Mouse (Mus musculus) CH12.LX (cell line): ENCODE measurements at regions not wholly inside any gene's neighbourhood (a gene's known extent, or its start where the extent isn't known, plus 50 kb on each side); places are given as distances from the start of the nearest gene placed in this dataset.

Experiments
- DNase-seq: peaks from one replicate; pipeline ENCODE4 v3.0.0-alpha.2; 2013; ENCODE audit errors: extremely low read depth
- H3K27ac ChIP-seq: 2 replicates; pipeline ENCODE4 v1.5.1; 2012; ENCODE audit warnings: low read depth, mild to moderate bottlenecking, control low read depth, moderate library complexity; ENCODE audit not compliant: insufficient read depth
- H3K27me3 ChIP-seq: replicated peaks from 2 replicates; pipeline ENCODE3; 2012; ENCODE audit warnings: inconsistent platforms
- H3K36me3 ChIP-seq, 2 experiments: replicated peaks in 1 of 2; 2 replicates each; pipeline versions ENCODE3 to v1.6.1; 2012; ENCODE audit warnings: inconsistent platforms in 1 of 2, low read length in 1 of 2, mild to moderate bottlenecking in 1 of 2, mixed read lengths in 1 of 2, moderate library complexity in 1 of 2; ENCODE audit not compliant: control insufficient read depth in 1 of 2, insufficient read depth in 1 of 2
- H3K4me1 ChIP-seq, 2 experiments: 2 replicates each; pipeline ENCODE4 v1.6.1; 2012; ENCODE audit warnings: inconsistent platforms in 1 of 2, moderate library complexity in 1 of 2; ENCODE audit not compliant: insufficient read depth in 2 of 2, control insufficient read depth in 1 of 2
- H3K4me2 ChIP-seq: 2 replicates; pipeline ENCODE4 v1.6.1; 2012; ENCODE audit warnings: low read depth, mild to moderate bottlenecking, control low read depth; ENCODE audit not compliant: poor library complexity, insufficient read depth, severe bottlenecking
- H3K4me3 ChIP-seq, 3 experiments: fragments of 150-350 bp in 1 of 3; sonication (generic) in 1 of 3; replicated peaks in 1 of 3; 2 replicates each; pipeline versions ENCODE3 to v1.5.1; 2011 to 2012; ENCODE audit warnings: low read depth in 2 of 3, low read length in 2 of 3, mild to moderate bottlenecking in 2 of 3, moderate library complexity in 2 of 3, control low read depth in 1 of 3, improper control_type of control experiment in 1 of 3, inconsistent platforms in 1 of 3, mixed read lengths in 1 of 3; ENCODE audit not compliant: poor library complexity in 1 of 3
- H3K79me2 ChIP-seq: replicated peaks from 2 replicates; pipeline ENCODE4 v1.6.1; 2012; ENCODE audit warnings: mild to moderate bottlenecking, moderate library complexity; ENCODE audit not compliant: control insufficient read depth, poor library complexity, insufficient read depth, severe bottlenecking; ENCODE audit errors: extremely low read depth
- H3K9ac ChIP-seq: 2 replicates; pipeline ENCODE4 v1.6.1; 2012; ENCODE audit warnings: low read depth, mild to moderate bottlenecking, control low read depth, moderate library complexity; ENCODE audit not compliant: insufficient read depth
- H3K9me3 ChIP-seq: replicated peaks from 2 replicates; pipeline ENCODE3; 2012; ENCODE audit warnings: low read length, inconsistent platforms, mixed read lengths
- CHD1 ChIP-seq: IDR thresholded peaks from 2 replicates; pipeline ENCODE4 v1.6.1; 2012; ENCODE audit warnings: low read depth, low read length, improper control_type of control experiment, inconsistent platforms
- ELF1 ChIP-seq: IDR thresholded peaks from 2 replicates; pipeline ENCODE4 v1.6.1; 2014; ENCODE audit warnings: low read depth, mild to moderate bottlenecking, inconsistent platforms, low read length, improper control_type of control experiment
- HCFC1 ChIP-seq: IDR thresholded peaks from 2 replicates; pipeline ENCODE4 v1.6.1; 2012; ENCODE audit warnings: low read depth, mild to moderate bottlenecking, inconsistent platforms, low read length, improper control_type of control experiment
- IRF4 ChIP-seq: IDR thresholded peaks from 2 replicates; pipeline ENCODE4 v1.6.1; 2014; ENCODE audit warnings: low read depth, mild to moderate bottlenecking, inconsistent platforms, low read length, improper control_type of control experiment
- JUN ChIP-seq: IDR thresholded peaks from 2 replicates; pipeline ENCODE4 v1.6.1; 2011; ENCODE audit warnings: low read depth, mild to moderate bottlenecking, low read length, improper control_type of control experiment, moderate library complexity; ENCODE audit not compliant: insufficient read depth
- MEF2A ChIP-seq: IDR thresholded peaks from 2 replicates; pipeline ENCODE4 v1.6.1; 2014; ENCODE audit warnings: low read depth, mild to moderate bottlenecking, inconsistent platforms, low read length, improper control_type of control experiment, borderline replicate concordance
- MXI1 ChIP-seq: IDR thresholded peaks from 2 replicates; pipeline ENCODE4 v1.6.1; 2011; ENCODE audit warnings: mild to moderate bottlenecking, low read depth, low read length, improper control_type of control experiment
- MYC ChIP-seq: IDR thresholded peaks from 2 replicates; pipeline ENCODE4 v1.6.1; 2011; ENCODE audit warnings: low read depth, mild to moderate bottlenecking, improper control_type of control experiment, low read length
- NELFE ChIP-seq: IDR thresholded peaks from 2 replicates; pipeline ENCODE4 v1.6.1; 2011; ENCODE audit warnings: low read depth, low read length, improper control_type of control experiment
- RAD21 ChIP-seq: IDR thresholded peaks from 2 replicates; pipeline ENCODE4 v1.6.1; 2011; ENCODE audit warnings: low read depth, mild to moderate bottlenecking, low read length, improper control_type of control experiment, moderate library complexity
- RCOR1 ChIP-seq: conservative IDR thresholded peaks from 2 replicates; pipeline ENCODE4 v1.6.1; 2012; ENCODE audit warnings: low read depth, mild to moderate bottlenecking, inconsistent platforms, low read length, improper control_type of control experiment
- UBTF ChIP-seq: IDR thresholded peaks from 2 replicates; pipeline ENCODE4 v1.6.1; 2012; ENCODE audit warnings: low read depth, mild to moderate bottlenecking, inconsistent platforms, low read length, improper control_type of control experiment, moderate library complexity
- USF2 ChIP-seq: conservative IDR thresholded peaks from 2 replicates; pipeline ENCODE4 v1.6.1; 2011; ENCODE audit warnings: low read depth, low read length, improper control_type of control experiment
- ZKSCAN1 ChIP-seq: IDR thresholded peaks from 2 replicates; pipeline ENCODE4 v1.6.1; 2012; ENCODE audit warnings: low read depth, inconsistent platforms, low read length, improper control_type of control experiment, borderline replicate concordance
- ZNF384 ChIP-seq: IDR thresholded peaks from 2 replicates; pipeline ENCODE4 v1.6.1; 2012; ENCODE audit warnings: low read depth, low read length, improper control_type of control experiment, inconsistent platforms
- dilution Hi-C: fragments of 300-500 bp; cut with MboI; formaldehyde crosslinking; loops from 2 replicates; pipeline ENCODE4 v1.14.3; 2020; ENCODE audit warnings: low sequenced_read_pairs; ENCODE audit not compliant: extremely low pct_unique_long_range_greater_than_20kb, extremely low pct_ligation_motif_present
- in situ Hi-C: fragments of 300-500 bp; cut with MboI; formaldehyde crosslinking; loops from 3 replicates; pipeline ENCODE4 v1.14.3; 2019; ENCODE audit warnings: low sequenced_read_pairs, low pct_ligation_motif_present, low pct_unique_long_range_greater_than_20kb, mixed read lengths

DNA sequence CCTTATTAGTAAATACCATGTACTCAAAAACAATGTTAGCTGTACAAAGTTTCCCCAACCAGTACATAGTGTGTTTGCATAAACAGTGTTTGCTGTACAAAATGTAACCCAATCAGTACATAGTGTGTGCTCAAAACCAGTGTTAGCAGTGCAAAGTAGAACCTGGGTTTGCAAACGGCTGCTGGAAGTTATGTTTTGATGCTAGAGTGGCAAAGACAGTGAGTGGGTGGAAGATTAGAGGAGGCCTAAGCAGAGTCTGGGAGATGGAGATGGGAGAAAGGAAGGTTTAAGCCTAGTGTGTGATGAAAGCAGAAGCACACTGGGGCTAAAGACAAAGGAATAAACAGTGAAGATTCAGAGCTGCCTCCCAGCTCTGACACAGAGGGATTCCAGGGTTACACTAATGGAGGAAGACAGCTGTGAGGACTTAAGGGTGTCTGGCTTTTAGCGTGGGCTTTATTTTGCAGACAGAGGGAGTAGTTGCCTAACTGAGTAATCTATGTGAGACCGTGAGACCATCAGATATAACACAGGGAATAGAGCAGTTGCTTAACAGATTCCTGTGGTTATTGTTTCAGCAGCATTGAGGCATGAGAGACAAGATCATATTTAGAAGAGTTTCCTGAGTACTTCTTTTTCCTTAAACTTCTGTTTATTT, 396.0 kb downstream of the Rprm start:
- no peak for DNase-seq
- H3K27ac ChIP-seq: no peak overlapping the region
- TF ChIP-seq MXI1: no peak
- no peak for TF ChIP-seq ZKSCAN1
- no peak for TF ChIP-seq ZNF384
- no peak for TF ChIP-seq MYC
- TF ChIP-seq CHD1: no peak
- no peak for TF ChIP-seq NELFE
- TF ChIP-seq HCFC1: no peak
- no peak for TF ChIP-seq IRF4
- no peak for TF ChIP-seq RAD21
- TF ChIP-seq UBTF: no peak
- TF ChIP-seq JUN: no peak
- TF ChIP-seq ELF1: no peak
- no peak for TF ChIP-seq MEF2A
- TF ChIP-seq RCOR1: no peak
- no peaks in the 10 kb centered on the region for H3K79me2 ChIP-seq
- no peaks in the 10 kb centered on the region for H3K4me1 ChIP-seq
- H3K4me3 ChIP-seq: no peak overlapping the region
- H3K27me3 ChIP-seq: no peaks in the 10 kb centered on the region
- no peaks in the 10 kb centered on the region for H3K9me3 ChIP-seq
- H3K9ac ChIP-seq: no peak overlapping the region
- dilution Hi-C loops: no loop called here
- H3K36me3 ChIP-seq: no peaks in the 10 kb centered on the region
- no peak overlapping the region for H3K4me2 ChIP-seq
- in situ Hi-C loops: no loop called here

DNA sequence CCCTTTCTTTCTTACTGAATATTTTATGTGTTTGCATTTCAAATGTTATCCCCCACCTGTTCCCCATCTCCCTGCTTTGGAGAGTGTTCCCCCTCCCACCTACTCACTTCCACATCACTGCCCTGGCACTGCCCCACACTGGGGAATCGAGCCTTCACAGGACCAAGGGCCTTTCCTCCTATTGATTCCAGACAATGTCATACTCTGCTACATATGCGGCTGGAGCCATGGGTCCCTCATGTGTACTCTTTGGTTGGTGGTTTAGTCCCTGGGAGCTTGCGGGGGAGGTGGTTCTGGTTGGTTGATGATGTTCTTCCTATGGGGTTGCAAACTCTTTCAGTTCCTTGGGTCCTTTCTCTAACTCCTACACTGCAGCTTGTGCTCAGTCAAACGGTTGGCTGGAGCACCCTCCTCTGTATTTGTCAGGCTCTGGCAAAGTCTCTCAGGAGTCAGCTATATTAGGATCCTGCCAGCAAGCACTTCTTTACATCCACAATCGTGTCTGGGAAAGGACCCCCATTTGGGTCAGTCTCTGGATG, 393.7 kb downstream of the Rprm start:
- no peaks in the 10 kb centered on the region for H3K9me3 ChIP-seq
- TF ChIP-seq IRF4: no peak
- TF ChIP-seq USF2: no peak
- no peak for TF ChIP-seq UBTF
- TF ChIP-seq, all 38 proteins: peak for 0
- Histone ChIP-seq H3K4me1 (no peaks in the 10 kb centered on the region), H3K4me3 (no peak overlapping the region), H3K27me3 (no peaks in the 10 kb centered on the region), H3K79me2 (no peaks in the 10 kb centered on the region), H3K36me3 (no peaks in the 10 kb centered on the region), H3K27ac (no peak overlapping the region), H3K9ac (no peak overlapping the region), H3K4me2 (no peak overlapping the region)
- DNase-seq: no peak
- in situ Hi-C loops (no loop called here), dilution Hi-C loops (no loop called here)
